13 mouse cellular contexts compared by ENCODE assay signal in the genomic region with DNA sequence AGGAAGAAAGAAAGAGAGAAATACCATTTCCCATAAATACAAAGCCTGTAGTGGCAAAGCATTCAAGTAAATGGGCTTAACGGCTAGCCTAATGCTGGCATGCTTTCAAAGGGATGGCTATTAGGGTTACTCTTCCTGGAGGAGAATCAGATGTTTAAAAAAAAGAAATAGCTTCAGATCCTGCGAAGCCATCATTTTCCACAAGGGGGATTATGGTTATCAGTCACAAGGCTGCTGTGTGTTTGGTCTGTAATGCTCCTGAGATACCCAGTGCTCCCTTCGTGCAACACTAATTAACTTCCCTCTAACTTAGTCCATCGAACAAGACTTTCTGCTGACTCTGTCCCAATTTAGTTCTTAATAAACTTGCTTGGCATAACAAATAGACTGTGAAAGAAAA. TPM values are rescaled to one million over a fixed set of nuclear protein-coding genes. Genes with fewer than 3 reads are reported as not detected.
DNase-seq lines count a peak whose midpoint lies in the region; ATAC-seq lines count a peak whose summit lies in the region.
"Had no signal": no experiment of that assay in that cellular context is flagged by ENCODE, and none has a peak within 500 bp of the region (broad histone marks: within the 10 kb centered on the region; RNA-seq: fewer than 3 reads in every experiment).

No protein-coding gene starts in this region.

- no peaks in the 10 kb centered on the region for H3K9me3 ChIP-seq in forebrain, embryonic 14.5 days (replicated peaks; ENCODE audit: control insufficient read depth, low read length)
- H3K9me3 ChIP-seq in forebrain, embryonic 10.5 days = no peaks in the 10 kb centered on the region
- no peaks in the 10 kb centered on the region for H3K9me3 ChIP-seq in midbrain, embryonic 12.5 days
- H3K9me3 ChIP-seq in midbrain, embryonic 10.5 days (replicated peaks) = no peaks in the 10 kb centered on the region
- H3K9me3 ChIP-seq: embryonic facial prominence, embryonic 13.5 days; forebrain, embryonic 13.5 days; limb, embryonic 13.5 days had no signal

- H3K4me2 ChIP-seq in forebrain, embryonic 14.5 days (ENCODE audit: low read length) = no peak overlapping the region
- H3K4me2 ChIP-seq in midbrain, embryonic 12.5 days (replicated peaks) = no peak overlapping the region
- H3K4me2 ChIP-seq: embryonic facial prominence, embryonic 13.5 days; forebrain, embryonic 13.5 days; limb, embryonic 13.5 days had no signal

- 64% methylated on average over 4 of the region's 4 CpGs for WGBS in forebrain, embryonic 14.5 days
- WGBS in forebrain, embryonic 10.5 days = 76% methylated on average over 4 of the region's 4 CpGs
- 78% methylated on average over 4 of the region's 4 CpGs for WGBS in midbrain, embryonic 12.5 days
- 85% methylated on average over 4 of the region's 4 CpGs for WGBS in midbrain, embryonic 10.5 days

- ATAC-seq in forebrain, embryonic 14.5 days = no peak
- ATAC-seq in midbrain, embryonic 12.5 days (ENCODE audit: low FRiP score, low read depth) = 0 out of 2 replicates have a peak, but pooled peaks have one; percentile 38

- no peaks in the 10 kb centered on the region for H3K4me1 ChIP-seq in forebrain, embryonic 14.5 days (ENCODE audit: control insufficient read depth, insufficient read depth, low read length)
- no peaks in the 10 kb centered on the region for H3K4me1 ChIP-seq in forebrain, embryonic 10.5 days
- H3K4me1 ChIP-seq in midbrain, embryonic 12.5 days = no peaks in the 10 kb centered on the region
- H3K4me1 ChIP-seq in midbrain, embryonic 10.5 days = no peaks in the 10 kb centered on the region
- H3K4me1 ChIP-seq: embryonic facial prominence, embryonic 13.5 days; forebrain, embryonic 13.5 days; limb, embryonic 13.5 days had no signal

- H3K27me3 ChIP-seq in forebrain, embryonic 14.5 days (replicated peaks; ENCODE audit: control insufficient read depth, insufficient read depth, low read length) = no peaks in the 10 kb centered on the region
- peaks cover 60% of the 10 kb centered on the region for H3K27me3 ChIP-seq in forebrain, embryonic 10.5 days (ENCODE audit: poor library complexity, severe bottlenecking)
- H3K27me3 ChIP-seq in midbrain, embryonic 12.5 days = peaks cover 4% of the 10 kb centered on the region; the same call in 1 of the 2 replicates
- H3K27me3 ChIP-seq in midbrain, embryonic 10.5 days (ENCODE audit: low read depth, poor library complexity, severe bottlenecking) = peaks cover 63% of the 10 kb centered on the region
- H3K27me3 ChIP-seq in splenic B cell, adult 2 months (ENCODE audit: control insufficient read depth, insufficient read depth, low read length, poor library complexity, severe bottlenecking) = no peaks in the 10 kb centered on the region
- H3K27me3 ChIP-seq: forebrain, embryonic 13.5 days had no signal

- peaks cover 4% of the 10 kb centered on the region; the same call in 1 of the 2 replicates for H3K36me3 ChIP-seq in forebrain, embryonic 14.5 days (ENCODE audit: control insufficient read depth, insufficient read depth, low read length)
- H3K36me3 ChIP-seq in forebrain, embryonic 10.5 days (replicated peaks) = peaks cover 28% of the 10 kb centered on the region
- H3K36me3 ChIP-seq in midbrain, embryonic 12.5 days = peaks cover 16% of the 10 kb centered on the region; the same call in 1 of the 2 replicates
- H3K36me3 ChIP-seq in midbrain, embryonic 10.5 days = peaks cover 42% of the 10 kb centered on the region
- H3K36me3 ChIP-seq in splenic B cell, adult 2 months (ENCODE audit: control insufficient read depth, insufficient read depth, low read length, poor library complexity, severe bottlenecking) = 0 out of 2 replicates have a peak, but pooled peaks cover 3% of the 10 kb centered on the region

- H3K4me3 ChIP-seq in forebrain, embryonic 14.5 days (ENCODE audit: low read depth, low read length) = no peak overlapping the region
- no peak overlapping the region for H3K4me3 ChIP-seq in forebrain, embryonic 10.5 days
- no peak overlapping the region for H3K4me3 ChIP-seq in midbrain, embryonic 12.5 days
- H3K4me3 ChIP-seq in midbrain, embryonic 10.5 days = no peak overlapping the region
- H3K4me3 ChIP-seq: embryonic facial prominence, embryonic 13.5 days; forebrain, embryonic 13.5 days; limb, embryonic 13.5 days had no signal

- no peak overlapping the region for H3K9ac ChIP-seq in forebrain, embryonic 14.5 days (ENCODE audit: low read length)
- no peak overlapping the region for H3K9ac ChIP-seq in midbrain, embryonic 12.5 days (replicated peaks)
- H3K9ac ChIP-seq: embryonic facial prominence, embryonic 13.5 days; forebrain, embryonic 13.5 days; limb, embryonic 13.5 days had no signal

- H3K27ac ChIP-seq in forebrain, embryonic 14.5 days (ENCODE audit: low read depth, low read length) = no peak overlapping the region
- H3K27ac ChIP-seq in forebrain, embryonic 10.5 days = no peak overlapping the region
- no peak overlapping the region for H3K27ac ChIP-seq in midbrain, embryonic 12.5 days (replicated peaks)
- H3K27ac ChIP-seq in midbrain, embryonic 10.5 days (replicated peaks) = no peak overlapping the region
- H3K27ac ChIP-seq: embryonic facial prominence, embryonic 13.5 days; forebrain, embryonic 13.5 days; limb, embryonic 13.5 days had no signal

- DNase-seq in forebrain, embryonic 14.5 days (ENCODE audit: low spot score) = peak; percentile 4
- no peak for DNase-seq in forebrain, embryonic 10.5 days (ENCODE audit: extremely low spot score, low spot score)
- DNase-seq in midbrain, embryonic 10.5 days (ENCODE audit: low spot score) = no peak
- peak; percentile 8 for DNase-seq in ZHBTc4 (ENCODE audit: low read depth, low spot score)
- peak; percentile 8 for DNase-seq in splenic B cell, adult 2 months (ENCODE audit: low read depth, low spot score)
- DNase-seq in kidney, adult 9 months = no peak
- no peak for DNase-seq in adrenal gland, postnatal 14 days
- DNase-seq: gastrocnemius, postnatal 36 days; right cerebral cortex, postnatal 25 days had no signal

RNA-seq across cellular contexts. Expression of a gene that starts 13.5 kb away (rescaled TPM):
- 26.8 and 28.4 TPM in 2 replicates for polyA plus RNA-seq in forebrain, embryonic 14.5 days (2014; fragmentation: Nextera tagmentation; extraction: Ambion mirVana)
- 30.7 and 32.5 TPM in 2 replicates for polyA plus RNA-seq in forebrain, embryonic 10.5 days (2016; fragmentation: Nextera tagmentation; extraction: Ambion mirVana)
- 27.3 and 28.2 TPM in 2 replicates for polyA plus RNA-seq in midbrain, embryonic 12.5 days (2016; fragmentation: Nextera tagmentation; extraction: Ambion mirVana)
- polyA plus RNA-seq in midbrain, embryonic 10.5 days (2016; fragmentation: Nextera tagmentation; extraction: Ambion mirVana) = 28.6 and 28.8 TPM in 2 replicates
- 43.0 and 47.1 TPM in 2 replicates for total RNA-seq in adrenal gland, postnatal 14 days (2021)

Comparison
In these comparisons a context has a peak if more than half of its experiments do, and no peak if none do; other contexts are left out.
1. DNase-seq: peak in forebrain, embryonic 14.5 days (single experiment), ZHBTc4 (single experiment) and splenic B cell, adult 2 months (single experiment); none in forebrain, embryonic 10.5 days (single experiment), midbrain, embryonic 10.5 days (single experiment), kidney, adult 9 months (single experiment) and adrenal gland, postnatal 14 days (single experiment).